8 mouse cellular contexts compared by ENCODE assay signal in the genomic region with DNA sequence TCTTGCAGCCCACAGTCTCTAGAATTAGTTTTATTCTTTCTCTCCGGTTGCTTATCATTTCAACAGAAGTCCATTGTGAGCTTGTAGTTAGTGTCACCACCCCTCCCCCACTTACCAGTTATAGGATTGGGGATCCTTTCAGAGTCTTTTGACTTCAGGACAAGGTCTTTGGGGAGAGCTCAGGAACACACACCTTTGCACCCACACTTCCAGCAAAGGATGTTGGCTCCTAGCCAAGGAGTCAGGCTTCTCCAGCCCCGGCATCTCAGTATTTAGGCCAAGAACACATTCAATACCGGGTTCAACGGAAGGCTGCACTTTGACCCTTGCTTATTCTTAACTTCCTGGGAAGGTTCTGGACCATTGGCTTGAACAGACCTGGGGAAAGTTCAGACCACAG. TPM values are rescaled to one million over a fixed set of nuclear protein-coding genes. Genes with fewer than 3 reads are reported as not detected.
DNase-seq lines count a peak whose midpoint lies in the region; ATAC-seq lines count a peak whose summit lies in the region.

No protein-coding gene starts in this region.

- peak; percentile 67 for DNase-seq in CD4-positive, CD25-positive, alpha-beta regulatory T cell, adult 2 months (ENCODE audit: low read depth, low spot score)
- DNase-seq in thymus, postnatal 25 days = peak; percentile 35
- no peak for DNase-seq in thymus, postnatal 14 days
- DNase-seq in kidney, adult 11 months = peak; percentile 93
- DNase-seq in mesoderm, embryonic 11.5 days (ENCODE audit: low read depth, low spot score) = peak; percentile 27
- no peak for DNase-seq in Muller cell, postnatal 12 days (ENCODE audit: inconsistent ontology term)

- ATAC-seq in CD4-positive, CD25-positive, alpha-beta regulatory T cell, adult 4 months = no peak
- no peak for ATAC-seq in cerebellum, adult (ENCODE audit: insufficient number of reproducible peaks, low FRiP score, low TSS enrichment)

RNA-seq across cellular contexts. Expression of a gene that starts 0.6 kb away (rescaled TPM):
- 10 to 100 TPM; 76.7 to 80.4 TPM for polyA plus RNA-seq in CD4-positive, CD25-positive, alpha-beta regulatory T cell, adult 4 months (2017; shearing (Covaris generic))

Comparison
In these comparisons a context has a peak if more than half of its experiments do, and no peak if none do; other contexts are left out.
1. DNase-seq: peak in CD4-positive, CD25-positive, alpha-beta regulatory T cell, adult 2 months (single experiment), thymus, postnatal 25 days (single experiment), kidney, adult 11 months (single experiment) and mesoderm, embryonic 11.5 days (single experiment); none in thymus, postnatal 14 days (single experiment) and Muller cell, postnatal 12 days (single experiment).